Mouse (Mus musculus): Measurements from ENCODE around the gene Ccdc127.

GRCm38 (mm10) chr13:74363859-74364235 lies 13.7 kb downstream of the Ccdc127 start, which contains the start of gene Lrrc14b:
- TF ChIP-seq CTCF (conservative IDR thresholded peaks at IDR 0.05; ENCODE audit: low read length) (no peak), POU5F1 (IDR thresholded peaks at IDR 0.05; ENCODE audit: borderline replicate concordance, low read length) (no peak)

All from E14TG2a.4 (cell line).